Mouse (Mus musculus) lung, embryonic 16.5 days (tissue): ENCODE data around the gene Dnah7a. TPM values are rescaled to one million over a fixed set of nuclear protein-coding genes. Genes with fewer than 3 reads are reported as not detected.
"Not testable (repeated sequence)": the region's sequence is repeated elsewhere in the genome, so short reads cannot be mapped to it uniquely, and the experiment has no call there.

Experiments
- ATAC-seq: fragments of 200-750 bp; cut with Nextera tagmentation; 2 replicates; pipeline ENCODE4 v1.8.0; 2017; ENCODE audit warnings: low read depth, mild to moderate bottlenecking, moderate library complexity
- H3K27ac ChIP-seq: fragments of 300-500 bp; sonication (generic); 2 replicates; pipeline ENCODE4 v1.5.1; 2014; ENCODE audit warnings: mild to moderate bottlenecking, control low read depth, low read length
- H3K27me3 ChIP-seq: fragments of 300-500 bp; sonication (generic); 2 replicates; pipeline ENCODE4 v1.6.1; 2014; ENCODE audit warnings: low read depth, low read length, mixed read lengths; ENCODE audit not compliant: control insufficient read depth, insufficient read depth
- H3K36me3 ChIP-seq: fragments of 300-500 bp; sonication (generic); 2 replicates; pipeline ENCODE4 v1.6.1; 2014; ENCODE audit warnings: low read length; ENCODE audit not compliant: control insufficient read depth, insufficient read depth
- H3K4me1 ChIP-seq: fragments of 300-500 bp; sonication (generic); replicated peaks from 2 replicates; pipeline ENCODE4 v1.6.1; 2014; ENCODE audit warnings: low read length, mixed read lengths; ENCODE audit not compliant: control insufficient read depth, insufficient read depth
- H3K4me2 ChIP-seq: fragments of 300-500 bp; sonication (generic); 2 replicates; pipeline ENCODE4 v1.6.1; 2014; ENCODE audit warnings: low read depth, low read length, control low read depth
- H3K4me3 ChIP-seq: fragments of 300-500 bp; sonication (generic); 2 replicates; pipeline ENCODE4 v1.5.1; 2014; ENCODE audit warnings: mild to moderate bottlenecking, low read length, control low read depth
- H3K9ac ChIP-seq: fragments of 300-500 bp; sonication (generic); 2 replicates; pipeline ENCODE4 v1.6.1; 2014; ENCODE audit warnings: low read length, control low read depth
- H3K9me3 ChIP-seq: fragments of 300-500 bp; sonication (generic); 2 replicates; pipeline ENCODE4 v1.6.1; 2016; ENCODE audit warnings: low read length; ENCODE audit not compliant: control insufficient read depth
- WGBS: fragments of 180-500 bp; shearing (Covaris S2); extraction: QIAGEN DNeasy Blood & Tissue Kit; methylation state at CpG from one replicate; pipeline ENCODE4 v1.1.7; 2014; 5-methylcytosine and 5-hydroxymethylcytosine counted together
- polyA plus RNA-seq: library from polyadenylated mRNA; unstranded; fragments of >200 nt; fragmentation: Nextera tagmentation; extraction: Ambion mirVana; gene quantifications from 2 replicates; pipeline ENCODE4 v1.2.1, GENCODE M21; 2015

Dnah7a gene
- polyA plus RNA-seq, 1 experiment from 2014 or later: 1.4 TPM

DNA sequence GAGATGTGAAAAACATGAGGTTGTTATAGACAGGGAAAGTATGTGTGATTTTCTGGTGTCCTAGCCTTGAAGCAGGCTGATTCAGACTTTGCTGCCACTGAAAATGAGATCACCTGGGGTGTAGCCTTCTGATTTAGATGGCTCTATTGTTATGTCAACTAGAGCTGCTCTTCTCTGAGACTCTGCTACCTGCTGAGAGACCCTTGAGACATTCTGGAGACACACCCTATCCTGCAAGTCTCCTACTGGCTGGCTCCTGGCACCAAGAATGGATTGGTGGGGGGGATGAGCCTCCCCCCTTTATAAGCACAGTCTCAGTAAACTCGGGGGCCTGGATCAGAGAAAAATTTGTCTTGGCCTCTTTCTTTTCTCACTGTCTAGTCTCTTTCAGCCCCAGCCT is 125.3 kb downstream of the Dnah7a start:
- H3K4me1 ChIP-seq, ATAC-seq, H3K4me3 ChIP-seq, H3K27me3 ChIP-seq, H3K27ac ChIP-seq, H3K9me3 ChIP-seq, H3K9ac ChIP-seq, H3K4me2 ChIP-seq, H3K36me3 ChIP-seq: not testable (repeated sequence)
- 5% methylated on average over 1 of the region's 1 CpGs for WGBS

DNA sequence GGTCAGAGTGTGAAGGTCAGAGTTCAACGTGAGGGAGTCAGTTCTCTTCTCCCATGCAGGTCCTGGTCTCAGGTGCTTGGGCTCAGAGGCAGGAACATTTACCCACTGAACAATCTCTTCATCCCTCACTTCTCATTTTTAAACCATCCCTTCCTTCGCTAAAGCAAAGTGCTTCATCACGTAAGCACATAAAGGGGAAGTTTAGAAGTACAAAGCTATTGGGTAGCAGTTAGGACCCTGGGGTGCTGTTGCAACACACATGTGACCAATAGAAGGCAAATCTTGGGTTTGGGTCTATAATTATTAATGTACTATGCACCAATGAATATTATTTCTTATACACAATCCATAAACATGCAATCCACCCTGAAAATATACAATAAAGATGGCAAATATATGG is 148.7 kb downstream of the Dnah7a start:
- H3K4me3 ChIP-seq, H3K9ac ChIP-seq, ATAC-seq, H3K9me3 ChIP-seq, H3K4me1 ChIP-seq, H3K36me3 ChIP-seq, H3K27ac ChIP-seq, H3K4me2 ChIP-seq, H3K27me3 ChIP-seq: not testable (repeated sequence)
- 73% methylated on average over 3 of the region's 3 CpGs for WGBS

GRCm38 (mm10) chr1:53547018-53547417 is 159.6 kb downstream of the Dnah7a start:
- not testable (repeated sequence) for ATAC-seq, H3K27me3 ChIP-seq, H3K9me3 ChIP-seq, H3K27ac ChIP-seq, H3K36me3 ChIP-seq, H3K9ac ChIP-seq, H3K4me2 ChIP-seq, H3K4me1 ChIP-seq, H3K4me3 ChIP-seq
- 94% methylated on average over 10 of the region's 10 CpGs for WGBS

DNA sequence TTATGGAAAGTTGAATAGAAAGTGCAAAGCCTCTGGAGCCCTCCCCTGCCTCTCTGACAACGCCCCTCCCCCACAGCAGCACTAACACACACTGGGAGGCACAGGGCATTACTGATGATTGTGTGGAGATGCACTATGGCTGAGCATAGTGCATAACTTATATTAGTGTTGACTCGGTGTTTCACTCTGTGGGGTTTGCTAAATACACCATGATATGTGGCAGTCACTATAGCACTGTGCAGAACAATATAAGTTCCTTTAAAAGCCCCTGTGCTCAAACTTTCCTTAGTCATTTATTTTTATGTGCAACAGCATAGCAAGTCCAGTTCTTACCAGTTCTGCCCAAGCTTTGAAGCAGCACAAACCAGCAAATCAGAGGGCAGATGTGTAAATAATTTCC is 168.2 kb downstream of the Dnah7a start:
- not testable (repeated sequence) for H3K4me3 ChIP-seq, H3K27ac ChIP-seq, H3K9ac ChIP-seq, H3K27me3 ChIP-seq, H3K4me2 ChIP-seq, H3K9me3 ChIP-seq, H3K4me1 ChIP-seq, ATAC-seq, H3K36me3 ChIP-seq
- WGBS: 64% methylated on average over 2 of the region's 2 CpGs

- not testable (repeated sequence) for H3K27me3 ChIP-seq, H3K4me1 ChIP-seq
- WGBS: 58% methylated on average over 1 of the region's 1 CpGs
Measured at GRCm38 (mm10) chr1:53534826-53535225, 171.8 kb downstream of the Dnah7a start.

GRCm38 (mm10) chr1:53526021-53526420 is 180.6 kb downstream of the Dnah7a start:
- ATAC-seq, H3K27ac ChIP-seq, H3K27me3 ChIP-seq, H3K4me1 ChIP-seq, H3K4me2 ChIP-seq, H3K36me3 ChIP-seq, H3K9ac ChIP-seq, H3K9me3 ChIP-seq, H3K4me3 ChIP-seq: not testable (repeated sequence)
- 57% methylated on average over 2 of the region's 2 CpGs for WGBS

More at GRCm38 (mm10) chr1:53534826-53535225, 171.8 kb downstream of the Dnah7a start:
- not testable (repeated sequence) for H3K4me3 ChIP-seq, H3K9ac ChIP-seq, H3K4me2 ChIP-seq, H3K9me3 ChIP-seq, H3K27ac ChIP-seq, H3K36me3 ChIP-seq
- ATAC-seq: peak; percentile 68

DNA sequence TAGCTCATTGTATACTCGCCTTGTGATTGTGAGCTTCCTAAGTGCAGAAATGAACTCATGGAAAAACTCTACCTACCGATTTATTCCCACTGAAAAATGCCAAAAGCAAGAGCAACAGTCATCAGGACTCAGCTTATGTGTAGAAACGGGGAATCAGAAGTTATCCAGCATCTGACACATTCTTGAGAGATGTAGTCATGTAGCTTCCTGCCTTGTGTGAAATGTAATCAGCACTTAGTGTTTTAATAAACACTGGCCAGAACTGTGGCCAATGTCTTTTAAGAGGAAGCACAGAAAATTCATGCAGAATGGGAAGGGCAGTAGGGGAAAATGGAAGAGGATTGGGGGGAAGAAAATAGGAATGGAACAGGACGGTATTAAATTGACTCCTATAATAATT is 232.9 kb downstream of the Dnah7a start:
- Histone ChIP-seq H3K27ac (no peak overlapping the region), H3K4me3 (no peak overlapping the region), H3K4me2 (no peak overlapping the region), H3K36me3 (no peaks in the 10 kb centered on the region), H3K4me1 (no peaks in the 10 kb centered on the region), H3K9ac (no peak overlapping the region), H3K9me3 (no peaks in the 10 kb centered on the region), H3K27me3 (no peaks in the 10 kb centered on the region)
- ATAC-seq: no peak
- 43% methylated on average over 4 of the region's 4 CpGs for WGBS

GRCm38 (mm10) chr1:53472084-53472483 is 234.5 kb downstream of the Dnah7a start:
- not testable (repeated sequence) for H3K36me3 ChIP-seq, H3K27me3 ChIP-seq, H3K4me2 ChIP-seq, H3K9me3 ChIP-seq, H3K4me1 ChIP-seq, H3K9ac ChIP-seq, H3K27ac ChIP-seq, ATAC-seq, H3K4me3 ChIP-seq
- WGBS: 74% methylated on average over 1 of the region's 1 CpGs

DNA sequence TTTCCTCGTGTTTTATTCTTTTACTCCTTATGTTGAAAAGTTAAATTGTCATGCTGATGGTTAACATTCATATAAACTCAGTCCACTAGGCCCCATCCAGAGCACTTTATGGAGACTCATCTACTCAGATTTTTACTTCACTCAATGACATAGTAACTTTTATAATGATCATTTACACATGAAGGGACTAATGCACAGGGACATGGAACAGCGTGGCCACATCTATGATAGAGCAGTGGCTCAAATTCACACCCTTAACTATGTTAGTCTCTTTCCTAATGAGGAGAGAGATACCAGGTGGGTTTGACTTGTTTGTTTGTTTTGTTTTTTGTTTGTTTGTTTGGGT is 239.3 kb downstream of the Dnah7a start:
- no peak overlapping the region for H3K4me2 ChIP-seq
- H3K9me3 ChIP-seq: no peaks in the 10 kb centered on the region
- no peaks in the 10 kb centered on the region for H3K27me3 ChIP-seq
- no peak overlapping the region for H3K27ac ChIP-seq
- H3K4me1 ChIP-seq: no peaks in the 10 kb centered on the region
- 76% methylated on average over 2 of the region's 2 CpGs for WGBS
- H3K9ac ChIP-seq: no peak overlapping the region
- no peak for ATAC-seq
- H3K36me3 ChIP-seq: no peaks in the 10 kb centered on the region
- no peak overlapping the region for H3K4me3 ChIP-seq

DNA sequence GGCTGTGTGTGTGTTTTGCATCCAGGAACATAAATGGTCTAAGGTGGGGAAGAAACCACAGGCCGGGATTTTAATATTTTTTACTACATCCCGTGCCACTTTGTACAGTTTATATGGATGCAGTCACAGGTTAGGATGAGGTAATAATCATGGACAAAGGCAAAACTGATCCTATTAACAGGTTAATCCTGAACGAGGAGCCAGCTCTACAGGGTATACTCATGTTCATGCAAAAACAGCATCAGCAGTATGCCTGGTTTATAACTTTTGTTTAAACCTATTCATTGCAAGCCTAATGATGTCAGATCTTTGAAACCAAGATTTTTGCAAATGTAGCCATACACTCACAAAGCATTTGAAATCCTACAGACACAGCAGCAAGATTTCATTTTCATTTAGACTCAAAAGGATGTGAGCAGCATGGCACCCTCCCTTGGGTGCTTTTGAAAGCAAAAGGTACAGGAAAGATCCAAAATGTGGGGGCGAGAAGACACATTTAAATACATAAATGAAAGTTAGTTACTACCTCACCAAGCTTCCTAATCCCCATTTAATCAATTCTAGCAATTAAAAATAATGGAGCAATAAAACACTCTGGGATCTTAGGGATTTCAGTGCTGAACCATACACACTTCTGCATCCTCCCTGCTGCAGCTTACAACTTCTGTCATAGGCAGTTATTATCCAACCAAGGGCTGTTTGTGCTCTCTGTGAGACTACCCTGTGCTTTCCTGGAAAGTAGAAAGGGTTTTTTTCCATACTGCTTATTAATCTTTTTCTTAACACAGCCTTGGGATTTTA is 239.9 kb downstream of the Dnah7a start:
- not testable (repeated sequence) for ATAC-seq, H3K9me3 ChIP-seq, H3K4me2 ChIP-seq, H3K27ac ChIP-seq, H3K36me3 ChIP-seq, H3K9ac ChIP-seq, H3K4me1 ChIP-seq, H3K27me3 ChIP-seq, H3K4me3 ChIP-seq
- 83% methylated on average over 4 of the region's 4 CpGs for WGBS
